Mouse (Mus musculus): Measurements from ENCODE around the gene Cpa4.

DNA sequence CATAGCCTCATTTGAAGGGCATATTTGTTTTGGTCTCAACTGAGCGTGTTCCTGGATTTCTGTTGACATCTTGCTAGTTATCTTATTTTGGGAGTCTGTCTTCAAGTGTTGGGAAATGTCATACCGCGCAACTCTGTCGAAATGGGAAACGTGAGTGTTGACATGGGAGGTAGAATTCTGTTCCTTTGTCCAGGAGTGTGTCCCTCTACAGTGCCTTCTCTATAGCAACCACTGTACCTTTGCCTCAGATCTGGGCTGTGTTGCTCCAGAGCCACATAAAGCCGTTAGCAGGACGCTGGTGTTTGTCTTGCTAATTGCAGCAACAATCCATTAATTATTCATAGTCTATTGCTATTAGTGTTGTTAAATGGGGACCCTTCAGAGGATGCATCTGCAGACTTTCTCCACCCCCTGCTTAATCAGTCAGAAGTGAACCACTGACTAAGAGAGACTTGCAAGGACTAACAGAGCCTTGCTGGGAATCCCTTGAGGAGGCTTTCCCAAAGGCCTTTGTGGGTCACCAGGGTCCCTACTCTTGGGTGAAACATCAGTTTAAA lies 18.8 kb downstream of the Cpa4 start:
- TF ChIP-seq CTCF (IDR thresholded peaks at IDR 0.05; ENCODE audit: control insufficient read depth, insufficient read depth, insufficient read length) (no peak), MYOD1 (IDR thresholded peaks at IDR 0.05; ENCODE audit: control insufficient read depth, insufficient read length, low read depth) (no peak), USF1 (IDR thresholded peaks at IDR 0.05; ENCODE audit: low read depth) (no peak), CEBPB (IDR thresholded peaks at IDR 0.05; ENCODE audit: low read depth) (no peak), MAX (IDR thresholded peaks at IDR 0.05) (no peak), MYOG (IDR thresholded peaks at IDR 0.05; ENCODE audit: control insufficient read depth, extremely low read depth, insufficient read length) (no peak), FOSL1 (IDR thresholded peaks at IDR 0.05; ENCODE audit: insufficient read depth, low read length, poor library complexity, severe bottlenecking) (no peak)
